Mouse (Mus musculus) heart, adult 2 months (tissue): ENCODE results near the gene Sumo3. TPM values are rescaled to one million over a fixed set of nuclear protein-coding genes. Genes with fewer than 3 reads are reported as not detected.

Source experiments
- DNase-seq, 2 experiments: peaks; one replicate each; pipeline ENCODE4 v3.0.0; 2021
- H3K27ac ChIP-seq: fragments of 200-600 bp; 2 replicates; pipeline ENCODE4 v1.8.1; 2022
- H3K27me3 ChIP-seq: fragments of 200-500 bp; 2 replicates; pipeline ENCODE4 v1.6.1; 2012; ENCODE audit warnings: mild to moderate bottlenecking, low read length, inconsistent platforms, mixed read lengths; ENCODE audit not compliant: control insufficient read depth, insufficient read depth
- H3K36me3 ChIP-seq: fragments of 200-500 bp; 2 replicates; pipeline ENCODE4 v1.6.1; 2012; ENCODE audit warnings: low read length, inconsistent platforms; ENCODE audit not compliant: control insufficient read depth, insufficient read depth
- H3K4me1 ChIP-seq: fragments of 200-500 bp; 2 replicates; pipeline ENCODE4 v1.6.1; 2011; ENCODE audit warnings: low read length; ENCODE audit not compliant: control insufficient read depth, insufficient read depth
- H3K4me3 ChIP-seq: fragments of 200-600 bp; 2 replicates; pipeline ENCODE4 v1.8.1; 2022
- H3K79me2 ChIP-seq: fragments of 200-500 bp; replicated peaks from 2 replicates; pipeline ENCODE4 v1.6.1; 2012; ENCODE audit warnings: mild to moderate bottlenecking, inconsistent platforms, low read length, moderate library complexity, mixed read lengths; ENCODE audit not compliant: control insufficient read depth, insufficient read depth
- H3K9ac ChIP-seq: fragments of 200-500 bp; 2 replicates; pipeline ENCODE4 v1.6.1; 2012; ENCODE audit warnings: low read depth, mild to moderate bottlenecking, control low read depth, inconsistent platforms, low read length, mixed read lengths
- CTCF ChIP-seq: fragments of 200-600 bp; IDR thresholded peaks from 2 replicates; pipeline ENCODE4 v1.8.1; 2022; ENCODE audit warnings: antibody characterized with exemption, mild to moderate bottlenecking, moderate library complexity
- EP300 ChIP-seq: fragments of 200-500 bp; IDR thresholded peaks from 2 replicates; pipeline ENCODE4 v1.6.1; 2011; ENCODE audit warnings: low read depth, low read length, control low read depth; ENCODE audit not compliant: insufficient read depth
- POLR2A ChIP-seq: fragments of 200-500 bp; IDR thresholded peaks from 2 replicates; pipeline ENCODE4 v1.6.1; 2011; ENCODE audit warnings: mild to moderate bottlenecking, low read depth, low read length, control low read depth; ENCODE audit not compliant: insufficient read depth
- WGBS: fragments of 180-500 bp; shearing (Covaris S2); methylation state at CpG from one replicate; pipeline ENCODE4 v1.1.7; 2018; 5-methylcytosine and 5-hydroxymethylcytosine counted together
- intact Hi-C: fragments of 180-260 bp; cut with DNase I; formaldehyde crosslinking; loops from one replicate; pipeline ENCODE4 v1.15.1; 2025
- polyA plus RNA-seq: library from polyadenylated mRNA; depleted of rRNA; stranded (reverse); fragments of >200 nt; gene quantifications from 2 replicates; pipeline ENCODE4 v1.2.3, GENCODE M21; 2012
- total RNA-seq, 2 experiments: library from RNA; stranded (reverse); gene quantifications; 2 replicates each; pipeline ENCODE4 v1.2.3; 2021

Gene Sumo3
- total and polyA plus RNA-seq, 3 experiments: 66.4 to 122 (median 67.8) TPM

- WGBS: 70% methylated on average over 6 of the region's 6 CpGs
- no peak overlapping the region for H3K9ac ChIP-seq
- intact Hi-C loops: loop anchor here (2.0 kb wide), 1 partner anchor 13 kb away; no protein-coding TSS in a partner anchor
- peaks cover 13% of the 10 kb centered on the region for H3K4me1 ChIP-seq
- H3K36me3 ChIP-seq: peaks cover 2% of the 10 kb centered on the region; the same call in 1 of the 2 replicates
- peaks cover 12% of the 10 kb centered on the region for H3K79me2 ChIP-seq
- no peak for TF ChIP-seq CTCF
- no peak for TF ChIP-seq POLR2A
- no peak for TF ChIP-seq EP300
- no peak overlapping the region for H3K4me3 ChIP-seq
- no peak overlapping the region for H3K27ac ChIP-seq
- no peaks in the 10 kb centered on the region for H3K27me3 ChIP-seq
- no peak for DNase-seq
These were observed 14.4 kb upstream of the Sumo3 start for GRCm38 (mm10) chr10:77591546-77591945.

- Histone ChIP-seq H3K79me2 (no peaks in the 10 kb centered on the region), H3K27me3 (no peaks in the 10 kb centered on the region), H3K4me1 (no peaks in the 10 kb centered on the region), H3K4me3 (no peak overlapping the region), H3K36me3 (no peaks in the 10 kb centered on the region), H3K27ac (no peak overlapping the region), H3K9ac (no peak overlapping the region)
- WGBS: 85% methylated on average over 2 of the region's 2 CpGs
- intact Hi-C loops: no loop called here
- no peak for TF ChIP-seq CTCF
- DNase-seq: no peak
These were observed 9.8 kb upstream of the Sumo3 start for GRCm38 (mm10) chr10:77596060-77596459.

GRCm38 (mm10) chr10:77603021-77603420 is 2.9 kb upstream of the Sumo3 start:
- no peak overlapping the region for H3K4me3 ChIP-seq
- no peaks in the 10 kb centered on the region for H3K79me2 ChIP-seq
- 70% methylated on average over 4 of the region's 4 CpGs for WGBS
- no peak for DNase-seq
- H3K4me1 ChIP-seq: peaks cover 9% of the 10 kb centered on the region
- no peaks in the 10 kb centered on the region for H3K27me3 ChIP-seq
- intact Hi-C loops: no loop called here
- no peak overlapping the region for H3K27ac ChIP-seq
- H3K9ac ChIP-seq: no peak overlapping the region
- no peaks in the 10 kb centered on the region for H3K36me3 ChIP-seq
- no peak for TF ChIP-seq CTCF
- TF ChIP-seq EP300: no peak
- TF ChIP-seq POLR2A: no peak

- 90% methylated on average over 6 of the region's 6 CpGs for WGBS
- intact Hi-C loops: loop anchor here (2.0 kb wide), 1 partner anchor 13 kb away; no protein-coding TSS in a partner anchor
- H3K36me3 ChIP-seq: no peaks in the 10 kb centered on the region; the same call in 1 of the 2 replicates
- no peaks in the 10 kb centered on the region for H3K79me2 ChIP-seq
- H3K9ac ChIP-seq: no peak overlapping the region
- H3K4me3 ChIP-seq: no peak overlapping the region
- H3K27me3 ChIP-seq: no peaks in the 10 kb centered on the region
- peak; percentile 60 for TF ChIP-seq CTCF
- no peak for TF ChIP-seq POLR2A
- no peak for TF ChIP-seq EP300
- H3K4me1 ChIP-seq: peaks cover 9% of the 10 kb centered on the region
- no peak overlapping the region for H3K27ac ChIP-seq
- no peak for DNase-seq
These were observed 1.8 kb upstream of the Sumo3 start for GRCm38 (mm10) chr10:77604111-77604510.

GRCm38 (mm10) chr10:77604958-77605357 is 939 bp upstream of the Sumo3 start:
- DNase-seq: no peak
- no peak overlapping the region for H3K9ac ChIP-seq
- H3K27ac ChIP-seq: no peak overlapping the region; the same call in 1 of the 2 replicates
- H3K79me2 ChIP-seq: no peaks in the 10 kb centered on the region
- TF ChIP-seq EP300 (no peak), CTCF (no peak), POLR2A (no peak)
- H3K4me3 ChIP-seq: no peak overlapping the region
- H3K4me1 ChIP-seq: peaks cover 9% of the 10 kb centered on the region
- WGBS: 33% methylated on average over 5 of the region's 5 CpGs
- intact Hi-C loops: loop anchor here (2.0 kb wide), 1 partner anchor 14 kb away; no protein-coding TSS in a partner anchor
- no peaks in the 10 kb centered on the region for H3K27me3 ChIP-seq
- no peaks in the 10 kb centered on the region; the same call in 1 of the 2 replicates for H3K36me3 ChIP-seq

GRCm38 (mm10) chr10:77605368-77605767 is 529 bp upstream of the Sumo3 start:
- no peak for TF ChIP-seq EP300
- TF ChIP-seq POLR2A: no peak
- TF ChIP-seq CTCF: peak; percentile 72
- DNase-seq: peak in 1 of 2 experiments; percentile 30
- H3K4me1 ChIP-seq: peaks cover 9% of the 10 kb centered on the region
- WGBS: 9% methylated on average over 1 of the region's 1 CpGs
- no peak overlapping the region for H3K9ac ChIP-seq
- no peaks in the 10 kb centered on the region; the same call in 1 of the 2 replicates for H3K36me3 ChIP-seq
- peak overlapping the region; percentile 99 for H3K27ac ChIP-seq
- peak overlapping the region; percentile 96; the same call in 1 of the 2 replicates for H3K4me3 ChIP-seq
- peaks cover 2% of the 10 kb centered on the region for H3K79me2 ChIP-seq
- intact Hi-C loops: loop anchor here (2.0 kb wide), 1 partner anchor 15 kb away; no protein-coding TSS in a partner anchor
- H3K27me3 ChIP-seq: no peaks in the 10 kb centered on the region

- intact Hi-C loops: no loop called here
- Histone ChIP-seq H3K36me3 (no peaks in the 10 kb centered on the region; the same call in 1 of the 2 replicates), H3K79me2 (peaks cover 7% of the 10 kb centered on the region), H3K4me1 (peaks cover 12% of the 10 kb centered on the region), H3K9ac (peak overlapping the region; percentile 86), H3K4me3 (peak overlapping the region; percentile 96), H3K27ac (peak overlapping the region; percentile 99), H3K27me3 (no peaks in the 10 kb centered on the region)
- DNase-seq: no peak
- 22% methylated on average over 7 of the region's 7 CpGs for WGBS
- no peak for TF ChIP-seq CTCF
- TF ChIP-seq POLR2A: no peak
- TF ChIP-seq EP300: no peak
These were observed 958 bp downstream of the Sumo3 start for GRCm38 (mm10) chr10:77606855-77607254.
